Mouse (Mus musculus) forelimb bud, embryonic 11.5 days (tissue): ENCODE data around the gene Fam204a.

Source experiments
- DNase-seq: peaks from one replicate; pipeline ENCODE4 v3.0.0-alpha.2; 2012; ENCODE audit warnings: low read depth, low spot score

Gene Fam204a

GRCm38 (mm10) chr19:60160611-60161274 is 65.8 kb downstream of the Fam204a start:
- peak; percentile 81 for DNase-seq

- no peak for DNase-seq
Observed at GRCm38 (mm10) chr19:60159827-60160226, 66.7 kb downstream of the Fam204a start.

- no peak for DNase-seq
Observed at GRCm38 (mm10) chr19:60155266-60155665, 71.2 kb downstream of the Fam204a start.

- no peak for DNase-seq
Observed at GRCm38 (mm10) chr19:60153096-60153495, 73.4 kb downstream of the Fam204a start.

- no peak for DNase-seq
Observed at GRCm38 (mm10) chr19:60150056-60150455, 76.4 kb downstream of the Fam204a start.

GRCm38 (mm10) chr19:60149078-60149960 is 77.2 kb downstream of the Fam204a start:
- peak; percentile 54 for DNase-seq
